Mouse (Mus musculus) embryonic facial prominence, embryonic 14.5 days (tissue): ENCODE data around the gene Foxp1. TPM values are rescaled to one million over a fixed set of nuclear protein-coding genes. Genes with fewer than 3 reads are reported as not detected.

ENCODE experiments used
- ATAC-seq: fragments of 200-750 bp; cut with Nextera tagmentation; 2 replicates; pipeline ENCODE4 v1.8.0; 2017; ENCODE audit warnings: low read depth, moderate number of reproducible peaks, moderate TSS enrichment
- DNase-seq: peaks from one replicate; pipeline ENCODE4 v3.0.0-alpha.2; 2015; ENCODE audit warnings: low spot score
- H3K27ac ChIP-seq: fragments of 300-500 bp; sonication (generic); replicated peaks from 2 replicates; pipeline ENCODE4 v1.5.1; 2014; ENCODE audit warnings: low read depth, mild to moderate bottlenecking, low read length, moderate library complexity
- H3K27me3 ChIP-seq: fragments of 300-500 bp; sonication (generic); replicated peaks from 2 replicates; pipeline ENCODE4 v1.6.1; 2014; ENCODE audit warnings: low read length; ENCODE audit not compliant: control insufficient read depth, insufficient read depth
- H3K36me3 ChIP-seq: fragments of 300-500 bp; sonication (generic); 2 replicates; pipeline ENCODE4 v1.6.1; 2014; ENCODE audit warnings: low read length, mixed read lengths; ENCODE audit not compliant: control insufficient read depth, insufficient read depth
- H3K4me1 ChIP-seq: fragments of 300-500 bp; sonication (generic); 2 replicates; pipeline ENCODE4 v1.6.1; 2014; ENCODE audit warnings: antibody characterized with exemption, low read length; ENCODE audit not compliant: control insufficient read depth, insufficient read depth
- H3K4me2 ChIP-seq: fragments of 300-500 bp; sonication (generic); 2 replicates; pipeline ENCODE4 v1.6.1; 2014; ENCODE audit warnings: low read depth, mild to moderate bottlenecking, low read length, moderate library complexity, mixed read lengths
- H3K4me3 ChIP-seq: fragments of 300-500 bp; sonication (generic); 2 replicates; pipeline ENCODE4 v1.5.1; 2014; ENCODE audit warnings: low read depth, mild to moderate bottlenecking, low read length
- H3K9ac ChIP-seq: fragments of 300-500 bp; sonication (generic); 2 replicates; pipeline ENCODE4 v1.6.1; 2014; ENCODE audit warnings: low read depth, mild to moderate bottlenecking, low read length, moderate library complexity, mixed read lengths
- H3K9me3 ChIP-seq: fragments of 300-500 bp; sonication (generic); 2 replicates; pipeline ENCODE4 v1.6.1; 2016; ENCODE audit warnings: low read length; ENCODE audit not compliant: control insufficient read depth
- WGBS: fragments of 180-500 bp; shearing (Covaris S2); extraction: QIAGEN DNeasy Blood & Tissue Kit; methylation state at CpG from one replicate; pipeline ENCODE4 v1.1.7; 2014; 5-methylcytosine and 5-hydroxymethylcytosine counted together
- polyA plus RNA-seq: library from polyadenylated mRNA; unstranded; fragments of >200 nt; fragmentation: Nextera tagmentation; extraction: Ambion mirVana; gene quantifications from 2 replicates; pipeline ENCODE4 v1.2.1, GENCODE M21; 2014

Foxp1 gene
- polyA plus RNA-seq, 1 experiment from 2014 or later = 80.1 TPM

DNA sequence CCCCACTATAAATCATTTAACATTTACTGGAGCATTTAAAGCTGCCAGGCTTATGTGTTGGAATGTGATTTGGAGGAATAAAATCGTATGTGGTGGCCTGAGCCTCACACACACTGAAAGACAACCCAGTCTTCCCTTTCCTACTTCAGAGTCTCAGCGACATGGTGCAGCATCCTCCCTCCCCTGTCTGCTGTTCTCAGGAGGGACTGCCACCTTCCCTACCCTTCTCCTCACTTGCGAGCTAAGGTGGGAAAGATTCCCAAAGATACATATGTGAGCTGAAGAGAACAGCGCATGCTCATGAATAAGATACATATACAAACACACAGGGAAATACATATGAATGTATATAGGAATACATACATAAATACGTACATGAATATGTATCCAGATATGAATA, 189.4 kb downstream of the Foxp1 start:
- Histone ChIP-seq H3K4me2 (no peak overlapping the region), H3K4me1 (peaks cover 13% of the 10 kb centered on the region), H3K27me3 (no peaks in the 10 kb centered on the region), H3K9me3 (no peaks in the 10 kb centered on the region), H3K36me3 (no peaks in the 10 kb centered on the region), H3K27ac (no peak overlapping the region), H3K9ac (no peak overlapping the region), H3K4me3 (no peak overlapping the region)
- no peak for DNase-seq
- WGBS = 91% methylated on average over 5 of the region's 5 CpGs
- ATAC-seq = no peak

GRCm38 (mm10) chr6:99330169-99330568, 192.4 kb downstream of the Foxp1 start:
- 75% methylated on average over 4 of the region's 4 CpGs for WGBS
- no peaks in the 10 kb centered on the region for H3K9me3 ChIP-seq
- no peaks in the 10 kb centered on the region for H3K36me3 ChIP-seq

GRCm38 (mm10) chr6:99328634-99329033, 193.9 kb downstream of the Foxp1 start:
- no peaks in the 10 kb centered on the region for H3K36me3 ChIP-seq
- 21% methylated on average over 2 of the region's 2 CpGs for WGBS
- H3K4me1 ChIP-seq = peaks cover 13% of the 10 kb centered on the region
- DNase-seq = peak; percentile 48
- no peak overlapping the region for H3K4me3 ChIP-seq
- no peaks in the 10 kb centered on the region for H3K9me3 ChIP-seq
- no peak for ATAC-seq
- no peak overlapping the region for H3K27ac ChIP-seq
- H3K27me3 ChIP-seq = no peaks in the 10 kb centered on the region
- no peak overlapping the region for H3K4me2 ChIP-seq
- no peak overlapping the region for H3K9ac ChIP-seq

More at GRCm38 (mm10) chr6:99330169-99330568, 192.4 kb downstream of the Foxp1 start:
- no peak overlapping the region for H3K4me3 ChIP-seq
- no peak overlapping the region for H3K4me2 ChIP-seq
- no peak for ATAC-seq
- peaks cover 13% of the 10 kb centered on the region for H3K4me1 ChIP-seq
- H3K27me3 ChIP-seq = no peaks in the 10 kb centered on the region
- no peak overlapping the region for H3K27ac ChIP-seq
- DNase-seq = no peak
- H3K9ac ChIP-seq = no peak overlapping the region

DNA sequence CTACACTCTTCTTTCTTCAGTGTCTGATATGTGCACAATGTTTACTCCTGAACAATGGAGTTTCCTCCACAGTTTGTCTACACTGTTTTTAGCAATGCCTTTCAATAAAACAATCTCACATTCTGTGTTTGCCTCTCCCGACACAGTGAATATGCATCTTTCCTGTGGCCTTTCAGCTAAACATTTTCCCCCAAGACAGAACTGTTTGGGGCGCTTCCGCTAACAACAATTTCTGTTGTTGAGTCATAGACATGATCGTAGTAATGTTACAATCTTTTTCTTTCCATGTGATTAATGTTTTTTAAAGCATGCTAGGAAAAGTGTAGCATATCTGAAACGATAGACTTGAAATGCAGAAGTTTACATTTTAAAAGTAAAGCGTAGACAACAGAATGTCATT, 194.4 kb downstream of the Foxp1 start:
- Histone ChIP-seq H3K4me2 (no peak overlapping the region), H3K9ac (no peak overlapping the region), H3K9me3 (no peaks in the 10 kb centered on the region), H3K36me3 (no peaks in the 10 kb centered on the region), H3K27ac (no peak overlapping the region), H3K27me3 (no peaks in the 10 kb centered on the region), H3K4me3 (no peak overlapping the region), H3K4me1 (peaks cover 13% of the 10 kb centered on the region)
- ATAC-seq (no peak), DNase-seq (no peak)
- 68% methylated on average over 6 of the region's 6 CpGs for WGBS

GRCm38 (mm10) chr6:99327721-99328120, 194.8 kb downstream of the Foxp1 start:
- Histone ChIP-seq H3K27ac (no peak overlapping the region), H3K4me3 (no peak overlapping the region), H3K4me2 (no peak overlapping the region), H3K9me3 (no peaks in the 10 kb centered on the region), H3K9ac (no peak overlapping the region), H3K36me3 (no peaks in the 10 kb centered on the region), H3K27me3 (no peaks in the 10 kb centered on the region), H3K4me1 (peaks cover 13% of the 10 kb centered on the region)
- WGBS = 71% methylated on average over 11 of the region's 11 CpGs
- DNase-seq (no peak), ATAC-seq (no peak)

GRCm38 (mm10) chr6:99325881-99326280, 196.6 kb downstream of the Foxp1 start:
- no peaks in the 10 kb centered on the region for H3K9me3 ChIP-seq
- no peak for ATAC-seq
- H3K4me2 ChIP-seq = no peak overlapping the region
- no peak overlapping the region for H3K4me3 ChIP-seq
- DNase-seq = no peak
- H3K27ac ChIP-seq = no peak overlapping the region
- H3K4me1 ChIP-seq = peaks cover 13% of the 10 kb centered on the region
- H3K27me3 ChIP-seq = no peaks in the 10 kb centered on the region
- 90% methylated on average over 2 of the region's 2 CpGs for WGBS
- no peak overlapping the region for H3K9ac ChIP-seq
- no peaks in the 10 kb centered on the region for H3K36me3 ChIP-seq

DNA sequence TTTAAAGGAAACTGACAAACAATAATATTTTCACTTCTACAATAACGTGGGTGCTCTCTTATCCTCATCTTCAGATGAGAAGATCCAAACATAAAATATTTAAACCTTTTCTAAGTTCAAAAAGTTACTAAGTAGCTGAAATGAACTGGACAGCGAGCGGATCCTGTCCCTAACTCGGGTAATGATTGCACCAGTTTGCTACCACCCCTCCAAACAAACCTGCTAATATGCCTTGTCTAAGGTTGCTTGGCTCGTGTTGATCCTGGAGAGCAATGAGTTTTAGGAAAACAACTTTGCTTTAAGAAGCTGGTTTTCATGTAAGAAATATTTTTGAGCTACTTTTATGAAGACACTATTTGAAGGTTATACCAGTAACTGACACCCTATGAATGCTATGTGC, 197.1 kb downstream of the Foxp1 start:
- H3K4me3 ChIP-seq = no peak overlapping the region
- 85% methylated on average over 5 of the region's 5 CpGs for WGBS
- no peaks in the 10 kb centered on the region for H3K27me3 ChIP-seq
- no peaks in the 10 kb centered on the region for H3K36me3 ChIP-seq
- no peak overlapping the region for H3K4me2 ChIP-seq
- no peak overlapping the region for H3K27ac ChIP-seq
- peaks cover 13% of the 10 kb centered on the region for H3K4me1 ChIP-seq
- no peak overlapping the region for H3K9ac ChIP-seq
- no peaks in the 10 kb centered on the region for H3K9me3 ChIP-seq
- DNase-seq (no peak), ATAC-seq (no peak)

- DNase-seq (no peak), ATAC-seq (no peak)
- Histone ChIP-seq H3K9me3 (no peaks in the 10 kb centered on the region), H3K27me3 (no peaks in the 10 kb centered on the region), H3K4me3 (no peak overlapping the region), H3K4me1 (no peaks in the 10 kb centered on the region; the same call in 1 of the 2 replicates), H3K27ac (no peak overlapping the region), H3K9ac (no peak overlapping the region), H3K4me2 (no peak overlapping the region), H3K36me3 (no peaks in the 10 kb centered on the region)
- 82% methylated on average over 8 of the region's 8 CpGs for WGBS
Observed at GRCm38 (mm10) chr6:99322132-99322904, 200.2 kb downstream of the Foxp1 start.

DNA sequence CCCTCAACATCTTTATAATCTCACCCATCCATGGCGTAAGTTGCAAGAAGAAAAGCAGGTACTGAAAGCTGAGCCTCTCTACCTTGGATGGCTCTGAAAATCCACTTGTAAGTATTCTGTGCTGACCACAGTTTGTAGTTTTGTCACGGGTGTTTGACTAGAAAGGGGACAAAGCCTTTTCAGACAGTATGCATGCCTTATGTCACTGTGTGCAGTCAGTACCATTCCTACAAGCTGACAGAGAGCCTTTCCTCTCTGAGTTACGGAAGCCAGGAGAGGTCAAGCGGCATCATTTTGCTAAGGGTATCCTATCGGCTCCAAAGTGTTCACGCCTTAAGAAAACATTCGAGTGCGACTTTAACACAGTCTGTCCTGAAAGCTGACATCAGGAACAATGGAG, 202.1 kb downstream of the Foxp1 start:
- Histone ChIP-seq H3K27ac (no peak overlapping the region), H3K36me3 (no peaks in the 10 kb centered on the region), H3K4me1 (no peaks in the 10 kb centered on the region), H3K27me3 (no peaks in the 10 kb centered on the region), H3K4me3 (no peak overlapping the region), H3K4me2 (no peak overlapping the region), H3K9ac (no peak overlapping the region), H3K9me3 (no peaks in the 10 kb centered on the region)
- WGBS = 70% methylated on average over 8 of the region's 8 CpGs
- DNase-seq (no peak), ATAC-seq (no peak)
